In the genomic region with DNA sequence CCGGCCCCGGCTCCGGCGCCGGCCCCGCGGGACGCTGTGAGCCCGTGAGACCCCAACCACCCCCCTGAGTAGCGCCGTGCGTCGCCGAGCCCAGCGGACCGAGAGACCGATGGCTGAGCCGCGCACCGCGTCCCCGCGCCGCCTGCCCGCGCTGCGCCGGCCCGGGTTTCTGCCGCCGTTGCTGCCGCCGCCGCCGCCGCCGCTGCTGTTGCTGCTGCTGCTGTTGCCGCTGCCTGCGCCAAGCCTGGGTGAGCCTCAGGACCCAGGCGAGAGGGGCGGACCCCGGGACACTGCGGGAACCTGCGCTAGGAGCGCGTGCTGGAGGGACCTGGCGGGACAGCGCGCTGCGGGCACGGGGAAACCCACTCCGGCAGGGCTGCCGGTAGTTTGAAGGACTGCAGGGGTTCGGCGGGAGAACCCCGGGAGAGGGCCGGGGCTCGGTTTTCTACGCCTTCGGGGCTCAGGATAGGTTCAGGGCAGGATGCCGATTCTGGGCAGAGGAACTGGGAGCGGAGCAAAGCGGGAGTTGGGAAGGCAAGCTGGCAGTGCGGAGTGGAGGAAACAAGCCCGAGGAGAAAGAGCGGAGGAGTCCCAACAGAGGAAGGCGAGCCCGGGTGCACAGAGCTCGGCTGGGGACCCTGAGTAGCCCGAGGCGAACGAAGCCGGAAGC, we compare ENCODE assay signal across 8 mouse cellular contexts. TPM values are rescaled to one million over a fixed set of nuclear protein-coding genes. Genes with fewer than 3 reads are reported as not detected.
DNase-seq lines count a peak whose midpoint lies in the region; ATAC-seq and TF ChIP-seq lines count a peak whose summit lies in the region.

No protein-coding gene starts in this region.

- intact Hi-C loops in heart, adult 2 months (cut with DNase I) = no loop called here

- ATAC-seq in lung, embryonic 14.5 days (ENCODE audit: insufficient read depth) = peak; percentile 76
- ATAC-seq in liver, postnatal 0 days = peak; percentile 50; the same call in 1 of the 2 replicates

- H3K4me2 ChIP-seq in lung, embryonic 14.5 days = peak overlapping the region; percentile 96
- peak overlapping the region; percentile 88 for H3K4me2 ChIP-seq in liver, postnatal 0 days (ENCODE audit: low read depth, low read length)

- peak overlapping the region; percentile 78 for H3K4me3 ChIP-seq in lung, embryonic 14.5 days (ENCODE audit: low read depth, low read length)
- peak overlapping the region; percentile 62 for H3K4me3 ChIP-seq in heart, adult 2 months
- H3K4me3 ChIP-seq in kidney, adult 2 months (ENCODE audit: insufficient read depth, low read depth, low read length) = peak overlapping the region; percentile 57
- H3K4me3 ChIP-seq in liver, postnatal 0 days (ENCODE audit: low read depth, low read length) = peak overlapping the region; percentile 55

- H3K27ac ChIP-seq in lung, embryonic 14.5 days (ENCODE audit: low read depth) = peak overlapping the region; percentile 86
- no peak overlapping the region for H3K27ac ChIP-seq in heart, adult 2 months
- no peak overlapping the region for H3K27ac ChIP-seq in kidney, adult 2 months (ENCODE audit: insufficient read depth, low read depth, low read length)
- no peak overlapping the region for H3K27ac ChIP-seq in liver, postnatal 0 days (ENCODE audit: low read depth)

- under 1% methylated on average over 69 of the region's 73 CpGs for WGBS in lung, embryonic 14.5 days
- WGBS in heart, adult 2 months = under 1% methylated on average over 73 of the region's 73 CpGs
- WGBS in kidney, adult 2 months = under 1% methylated on average over 72 of the region's 73 CpGs
- 1% methylated on average over 46 of the region's 73 CpGs for WGBS in liver, postnatal 0 days (ENCODE audit: insufficient replicate concordance)

- no peak for TF ChIP-seq EP300 in heart, adult 2 months (IDR thresholded peaks at IDR 0.05; ENCODE audit: insufficient read depth, low read depth, low read length)
- TF ChIP-seq EP300 in liver, postnatal 0 days (IDR thresholded peaks at IDR 0.05; ENCODE audit: low read depth) = no peak

- TF ChIP-seq CTCF in lung, embryonic 14.5 days (IDR thresholded peaks at IDR 0.05; ENCODE audit: low read depth) = no peak
- TF ChIP-seq CTCF in brain, embryonic 14.5 days (IDR thresholded peaks at IDR 0.05; ENCODE audit: borderline replicate concordance, extremely low read depth, insufficient read depth, insufficient read length) = no peak
- no peak for TF ChIP-seq CTCF in heart, adult 2 months (IDR thresholded peaks at IDR 0.05)
- TF ChIP-seq CTCF in kidney, adult 2 months (conservative IDR thresholded peaks at IDR 0.05; ENCODE audit: insufficient read depth, insufficient read length, low read depth, low read length) = no peak
- no peak for TF ChIP-seq CTCF in liver, postnatal 0 days (IDR thresholded peaks at IDR 0.05; ENCODE audit: low read depth)

- H3K36me3 ChIP-seq in lung, embryonic 14.5 days (ENCODE audit: insufficient read depth) = peaks cover 4% of the 10 kb centered on the region; the same call in 1 of the 2 replicates
- no peaks in the 10 kb centered on the region for H3K36me3 ChIP-seq in heart, adult 2 months (ENCODE audit: control insufficient read depth, insufficient read depth, low read length)
- no peaks in the 10 kb centered on the region for H3K36me3 ChIP-seq in kidney, adult 2 months (ENCODE audit: control insufficient read depth, insufficient read depth, low read length)
- H3K36me3 ChIP-seq in liver, postnatal 0 days (replicated peaks; ENCODE audit: insufficient read depth, low read length) = no peaks in the 10 kb centered on the region

- no peaks in the 10 kb centered on the region for H3K9me3 ChIP-seq in lung, embryonic 14.5 days (ENCODE audit: low read depth, low read length)
- no peaks in the 10 kb centered on the region for H3K9me3 ChIP-seq in liver, postnatal 0 days (ENCODE audit: low read length)

- peaks cover 3% of the 10 kb centered on the region; the same call in 1 of the 2 replicates for H3K4me1 ChIP-seq in lung, embryonic 14.5 days (ENCODE audit: insufficient read depth)
- 0 out of 2 replicates have a peak, but pooled peaks cover 2% of the 10 kb centered on the region for H3K4me1 ChIP-seq in heart, adult 2 months (ENCODE audit: control insufficient read depth, insufficient read depth, low read length)
- H3K4me1 ChIP-seq in kidney, adult 2 months (ENCODE audit: control insufficient read depth, insufficient read depth, low read length) = no peaks in the 10 kb centered on the region
- H3K4me1 ChIP-seq in liver, postnatal 0 days (ENCODE audit: insufficient read depth) = peaks cover 13% of the 10 kb centered on the region

- peak; percentile 74 for DNase-seq in lung, embryonic 14.5 days
- DNase-seq in lung, adult 18-20 months = no peak
- peak; percentile 76 for DNase-seq in brain, embryonic 14.5 days (ENCODE audit: low read depth)
- DNase-seq in heart, adult 2 months = peak; percentile 54 to 67
- DNase-seq in kidney, adult 2 months = peak; percentile 37
- DNase-seq in liver, postnatal 0 days = peak; percentile 37
- peak; percentile 61 for DNase-seq in ovary, postnatal 36 days (ENCODE audit: low spot score)
- no peak for DNase-seq in spleen, adult 12 weeks (ENCODE audit: low spot score)

- no peaks in the 10 kb centered on the region for H3K79me2 ChIP-seq in heart, adult 2 months (replicated peaks; ENCODE audit: control insufficient read depth, insufficient read depth, low read length)

- TF ChIP-seq POLR2A in brain, embryonic 14.5 days (IDR thresholded peaks at IDR 0.05; ENCODE audit: borderline replicate concordance, extremely low read depth, insufficient read depth, insufficient read length, poor library complexity, severe bottlenecking) = no peak
- no peak for TF ChIP-seq POLR2A in heart, adult 2 months (IDR thresholded peaks at IDR 0.05; ENCODE audit: insufficient read depth, low read depth, low read length)
- no peak for TF ChIP-seq POLR2A in kidney, adult 2 months (IDR thresholded peaks at IDR 0.05; ENCODE audit: low read depth, low read length)

- no peaks in the 10 kb centered on the region for H3K27me3 ChIP-seq in lung, embryonic 14.5 days (ENCODE audit: insufficient read depth, low read length)
- H3K27me3 ChIP-seq in heart, adult 2 months (ENCODE audit: control insufficient read depth, insufficient read depth, low read length) = no peaks in the 10 kb centered on the region; the same call in 1 of the 2 replicates
- 0 out of 2 replicates have a peak, but pooled peaks cover 2% of the 10 kb centered on the region for H3K27me3 ChIP-seq in kidney, adult 2 months (replicated peaks; ENCODE audit: control insufficient read depth, insufficient read depth, low read length)
- H3K27me3 ChIP-seq in liver, postnatal 0 days (ENCODE audit: insufficient read depth, low read length) = peaks cover 47% of the 10 kb centered on the region

- peak overlapping the region; percentile 73 for H3K9ac ChIP-seq in lung, embryonic 14.5 days
- peak overlapping the region; percentile 62 for H3K9ac ChIP-seq in heart, adult 2 months (ENCODE audit: low read depth, low read length)
- 0 out of 2 replicates have a peak overlapping the region, but pooled peaks have one; percentile 17 for H3K9ac ChIP-seq in liver, postnatal 0 days (replicated peaks)

RNA-seq across cellular contexts. Expression of a gene that starts 0.5 kb away (rescaled TPM):
- polyA plus RNA-seq in lung, embryonic 14.5 days (2014; fragmentation: Nextera tagmentation; extraction: Ambion mirVana) = 2.3 and 4.1 TPM in 2 replicates
- polyA plus RNA-seq in brain, embryonic 14.5 days (2012; rRNA removed) = 15.0 and 19.6 TPM in 2 replicates
- under 1 TPM; 0.07 to 0.10 TPM for total RNA-seq in heart, adult 2 months (2021)
- polyA plus RNA-seq in heart, adult 2 months (2012; rRNA removed) = 0.12 and 0.16 TPM in 2 replicates
- 0.72 and 0.94 TPM in 2 replicates for polyA plus RNA-seq in kidney, adult 2 months (2012; rRNA removed)
- polyA plus RNA-seq in liver, postnatal 0 days (2015; fragmentation: Nextera tagmentation; extraction: Ambion mirVana) = not detected in 2 replicates

RNA-seq across cellular contexts. Expression of a gene that starts 40.2 kb away (rescaled TPM):
- polyA plus RNA-seq in lung, embryonic 14.5 days (2014; fragmentation: Nextera tagmentation; extraction: Ambion mirVana) = 26.4 and 28.9 TPM in 2 replicates
- polyA plus RNA-seq in brain, embryonic 14.5 days (2012; rRNA removed) = 26.2 and 33.3 TPM in 2 replicates
- 10 to 100 TPM; 10.2 to 12.4 TPM for total RNA-seq in heart, adult 2 months (2021)
- 7.3 and 12.0 TPM in 2 replicates for polyA plus RNA-seq in heart, adult 2 months (2012; rRNA removed)
- 0.57 and 0.83 TPM in 2 replicates for polyA plus RNA-seq in kidney, adult 2 months (2012; rRNA removed)
- 5.8 and 6.0 TPM in 2 replicates for polyA plus RNA-seq in liver, postnatal 0 days (2015; fragmentation: Nextera tagmentation; extraction: Ambion mirVana)

RNA-seq across cellular contexts. Expression of a gene that starts 53.7 kb away (rescaled TPM):
- 5.3 and 6.9 TPM in 2 replicates for polyA plus RNA-seq in lung, embryonic 14.5 days (2014; fragmentation: Nextera tagmentation; extraction: Ambion mirVana)
- polyA plus RNA-seq in brain, embryonic 14.5 days (2012; rRNA removed) = 5.8 and 6.2 TPM in 2 replicates
- 1 to 10 TPM; 2.6 to 3.1 TPM for total RNA-seq in heart, adult 2 months (2021)
- 3.7 and 4.8 TPM in 2 replicates for polyA plus RNA-seq in heart, adult 2 months (2012; rRNA removed)
- 11.0 and 11.9 TPM in 2 replicates for polyA plus RNA-seq in kidney, adult 2 months (2012; rRNA removed)
- polyA plus RNA-seq in liver, postnatal 0 days (2015; fragmentation: Nextera tagmentation; extraction: Ambion mirVana) = 11.7 and 12.0 TPM in 2 replicates

Comparison
In these comparisons a context has a peak if more than half of its experiments do, and no peak if none do; other contexts are left out.
1. DNase-seq: peak in lung, embryonic 14.5 days (single experiment), brain, embryonic 14.5 days (single experiment), heart, adult 2 months (2 of 2), kidney, adult 2 months (single experiment), liver, postnatal 0 days (single experiment) and ovary, postnatal 36 days (single experiment); none in lung, adult 18-20 months (0 of 2) and spleen, adult 12 weeks (single experiment).
2. H3K9ac ChIP-seq: peak in every context shown above with its lines; median percentile 73 in lung, embryonic 14.5 days; 62 in heart, adult 2 months; 17 in liver, postnatal 0 days.
3. Peak in every context shown above with its lines, with median percentiles within 50 percentile points of each other: H3K4me3 ChIP-seq.